Mouse (Mus musculus) embryonic facial prominence, embryonic 14.5 days (tissue): ENCODE data around the gene Fam222b. TPM values are rescaled to one million over a fixed set of nuclear protein-coding genes. Genes with fewer than 3 reads are reported as not detected.
"Not testable (repeated sequence)": the region's sequence is repeated elsewhere in the genome, so short reads cannot be mapped to it uniquely, and the experiment has no call there.

ENCODE experiments used
- ATAC-seq: fragments of 200-750 bp; cut with Nextera tagmentation; 2 replicates; pipeline ENCODE4 v1.8.0; 2017; ENCODE audit warnings: low read depth, moderate number of reproducible peaks, moderate TSS enrichment
- DNase-seq: peaks from one replicate; pipeline ENCODE4 v3.0.0-alpha.2; 2015; ENCODE audit warnings: low spot score
- H3K27ac ChIP-seq: fragments of 300-500 bp; sonication (generic); replicated peaks from 2 replicates; pipeline ENCODE4 v1.5.1; 2014; ENCODE audit warnings: low read depth, mild to moderate bottlenecking, low read length, moderate library complexity
- H3K27me3 ChIP-seq: fragments of 300-500 bp; sonication (generic); replicated peaks from 2 replicates; pipeline ENCODE4 v1.6.1; 2014; ENCODE audit warnings: low read length; ENCODE audit not compliant: control insufficient read depth, insufficient read depth
- H3K36me3 ChIP-seq: fragments of 300-500 bp; sonication (generic); 2 replicates; pipeline ENCODE4 v1.6.1; 2014; ENCODE audit warnings: low read length, mixed read lengths; ENCODE audit not compliant: control insufficient read depth, insufficient read depth
- H3K4me1 ChIP-seq: fragments of 300-500 bp; sonication (generic); 2 replicates; pipeline ENCODE4 v1.6.1; 2014; ENCODE audit warnings: antibody characterized with exemption, low read length; ENCODE audit not compliant: control insufficient read depth, insufficient read depth
- H3K4me2 ChIP-seq: fragments of 300-500 bp; sonication (generic); 2 replicates; pipeline ENCODE4 v1.6.1; 2014; ENCODE audit warnings: low read depth, mild to moderate bottlenecking, low read length, moderate library complexity, mixed read lengths
- H3K4me3 ChIP-seq: fragments of 300-500 bp; sonication (generic); 2 replicates; pipeline ENCODE4 v1.5.1; 2014; ENCODE audit warnings: low read depth, mild to moderate bottlenecking, low read length
- H3K9ac ChIP-seq: fragments of 300-500 bp; sonication (generic); 2 replicates; pipeline ENCODE4 v1.6.1; 2014; ENCODE audit warnings: low read depth, mild to moderate bottlenecking, low read length, moderate library complexity, mixed read lengths
- H3K9me3 ChIP-seq: fragments of 300-500 bp; sonication (generic); 2 replicates; pipeline ENCODE4 v1.6.1; 2016; ENCODE audit warnings: low read length; ENCODE audit not compliant: control insufficient read depth
- WGBS: fragments of 180-500 bp; shearing (Covaris S2); extraction: QIAGEN DNeasy Blood & Tissue Kit; methylation state at CpG from one replicate; pipeline ENCODE4 v1.1.7; 2014; 5-methylcytosine and 5-hydroxymethylcytosine counted together
- polyA plus RNA-seq: library from polyadenylated mRNA; unstranded; fragments of >200 nt; fragmentation: Nextera tagmentation; extraction: Ambion mirVana; gene quantifications from 2 replicates; pipeline ENCODE4 v1.2.1, GENCODE M21; 2014

Gene Fam222b
- polyA plus RNA-seq, 1 experiment from 2014 or later: 15.9 TPM

DNA sequence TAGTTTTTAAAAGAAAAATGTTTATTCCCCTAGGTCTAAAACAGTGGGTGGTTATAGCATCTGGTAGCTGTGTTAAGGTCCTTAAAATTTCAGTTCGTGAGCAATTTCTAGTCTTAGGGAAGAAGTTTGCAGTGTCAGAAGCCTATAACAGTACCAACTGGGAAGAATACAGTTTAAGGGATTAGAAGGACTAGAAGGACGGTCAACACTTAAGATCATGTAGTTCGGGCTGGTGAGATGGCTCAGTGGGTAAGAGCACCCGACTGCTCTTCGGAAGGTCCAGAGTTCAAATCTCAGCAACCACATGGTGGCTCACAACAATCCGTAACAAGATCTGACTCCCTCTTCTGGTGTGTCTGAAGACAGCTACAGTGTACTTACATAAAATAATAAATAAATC is 90.2 kb downstream of the Fam222b start:
- WGBS: 93% methylated on average over 6 of the region's 6 CpGs
- not testable (repeated sequence) for H3K4me3 ChIP-seq, H3K9ac ChIP-seq, H3K27ac ChIP-seq, ATAC-seq, H3K9me3 ChIP-seq, H3K4me2 ChIP-seq, H3K27me3 ChIP-seq, DNase-seq
- Histone ChIP-seq H3K4me1 (peaks cover 20% of the 10 kb centered on the region), H3K36me3 (peaks cover 29% of the 10 kb centered on the region)

DNA sequence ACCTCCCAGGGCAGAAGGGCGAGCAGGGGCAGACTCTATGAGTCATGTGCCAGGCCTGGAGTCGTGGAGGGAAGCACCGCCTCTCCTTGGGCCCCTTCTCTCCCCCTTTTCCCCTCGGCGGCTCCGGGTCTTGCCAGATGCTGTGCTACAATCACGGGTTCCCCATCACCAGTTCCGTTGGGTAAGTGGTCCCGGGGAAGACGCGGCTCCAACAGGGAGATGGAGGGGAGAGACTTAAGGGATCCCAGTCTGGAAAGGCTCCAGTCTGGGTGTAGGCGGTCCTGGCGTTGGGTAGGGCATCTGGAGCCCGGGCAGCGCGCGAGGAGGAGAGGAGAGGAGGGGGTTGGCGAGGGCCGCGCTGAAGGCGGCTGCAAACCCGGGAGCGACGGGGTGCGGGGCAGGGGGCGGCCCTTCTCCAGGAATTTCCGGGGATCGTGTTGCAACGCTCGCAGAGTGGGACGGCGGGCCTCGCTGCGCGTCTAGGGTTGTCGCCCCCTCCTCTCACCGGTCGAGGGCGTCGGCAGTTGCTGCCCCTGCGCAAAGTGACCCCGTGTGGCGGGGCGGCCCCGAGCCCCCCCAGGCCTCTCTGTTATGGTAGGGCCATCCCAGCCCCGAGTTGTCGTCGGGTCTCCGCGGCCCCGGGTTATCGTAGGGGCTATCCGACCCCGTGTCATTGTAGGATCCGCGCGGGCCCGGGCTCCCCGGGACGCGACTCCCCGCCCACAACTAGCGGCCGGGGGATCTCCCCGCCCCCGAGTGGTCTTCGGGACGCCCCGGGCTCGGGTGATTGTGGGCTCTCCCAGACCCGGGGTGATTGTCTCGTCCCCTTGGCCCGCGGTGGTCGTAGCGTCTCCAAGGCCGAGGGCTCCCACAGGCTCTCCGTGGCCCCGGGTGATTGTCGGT is 94.1 kb downstream of the Fam222b start, which contains the start of gene Rab34:
Rab34 (plus strand) TSS at position 100 of the 903 bp plus-strand sequence.
- Histone ChIP-seq H3K4me1 (peaks cover 20% of the 10 kb centered on the region), H3K4me2 (peak within 1 kb of the TSS; percentile 70), H3K27me3 (no peaks in the 10 kb centered on the region), H3K9me3 (no peaks in the 10 kb centered on the region), H3K4me3 (peak within 1 kb of the TSS; percentile 69), H3K27ac (peak within 1 kb of the TSS; percentile 98), H3K36me3 (peaks cover 33% of the 10 kb centered on the region), H3K9ac (peak within 1 kb of the TSS; percentile 94)
- ATAC-seq (peak; percentile 91), DNase-seq (peak; percentile 96)
- WGBS: 0% methylated on average over 38 of the region's 80 CpGs

DNA sequence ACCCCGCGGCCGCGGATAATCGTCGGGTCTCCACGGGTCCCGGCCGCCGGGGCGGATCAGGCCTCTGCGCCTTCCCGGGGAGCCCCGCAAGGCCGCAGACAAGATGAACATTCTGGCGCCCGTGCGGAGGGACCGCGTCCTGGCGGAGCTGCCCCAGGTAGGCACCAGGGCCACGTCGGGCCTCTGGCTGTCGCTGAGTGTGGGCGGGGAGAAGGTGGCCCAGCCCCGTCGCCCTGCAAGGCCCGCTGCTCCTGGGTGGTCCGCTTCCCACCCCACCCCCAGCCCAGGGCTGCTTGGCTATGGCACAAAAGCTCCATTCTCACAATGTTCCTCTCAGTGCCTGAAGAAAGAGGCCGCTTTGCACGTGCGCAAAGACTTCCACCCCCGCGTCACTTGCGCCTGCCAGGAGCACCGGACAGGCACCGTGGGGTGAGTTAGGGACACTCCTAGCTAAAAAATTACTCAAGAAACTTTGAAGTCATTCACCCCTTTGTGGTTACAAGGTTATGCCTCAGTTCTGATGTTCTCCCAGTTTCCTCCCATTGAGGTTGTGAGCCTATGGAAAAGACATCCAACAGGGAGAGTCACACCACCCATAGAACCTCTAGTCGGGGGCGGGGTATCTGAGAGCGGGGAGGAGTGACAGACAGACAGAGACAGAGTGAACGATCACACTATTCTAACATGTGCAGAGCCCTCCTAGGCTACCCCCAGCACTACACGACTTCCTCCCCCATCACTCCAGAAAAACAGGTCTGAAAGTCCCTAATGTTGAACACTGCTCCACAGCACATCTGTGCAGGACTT is 95.0 kb downstream of the Fam222b start:
- under 1% methylated on average over 35 of the region's 42 CpGs for WGBS
- peak overlapping the region; percentile 98 for H3K27ac ChIP-seq
- no peaks in the 10 kb centered on the region for H3K27me3 ChIP-seq
- peak overlapping the region; percentile 70 for H3K4me2 ChIP-seq
- peaks cover 33% of the 10 kb centered on the region for H3K36me3 ChIP-seq
- peaks cover 19% of the 10 kb centered on the region for H3K4me1 ChIP-seq
- H3K9ac ChIP-seq: peak overlapping the region; percentile 94
- H3K9me3 ChIP-seq: no peaks in the 10 kb centered on the region
- peak overlapping the region; percentile 69 for H3K4me3 ChIP-seq
- DNase-seq (peak; percentile 94), ATAC-seq (peak; percentile 83)

DNA sequence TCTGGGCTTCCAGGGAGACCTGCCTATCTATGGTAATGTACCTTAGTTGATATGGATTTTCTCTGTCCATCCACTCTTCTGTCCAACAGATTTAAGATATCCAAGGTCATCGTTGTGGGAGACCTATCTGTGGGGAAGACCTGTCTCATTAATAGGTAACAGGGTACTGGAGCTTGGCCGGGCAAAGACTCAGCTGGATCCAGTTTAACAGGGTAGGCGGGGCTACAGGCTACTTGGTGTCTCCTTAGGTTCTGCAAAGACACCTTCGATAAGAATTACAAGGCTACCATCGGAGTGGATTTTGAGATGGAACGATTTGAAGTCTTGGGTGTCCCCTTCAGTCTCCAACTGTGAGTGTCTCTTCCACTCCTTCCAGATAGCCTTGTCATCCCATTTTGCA is 95.6 kb downstream of the Fam222b start:
- no peak for DNase-seq

DNA sequence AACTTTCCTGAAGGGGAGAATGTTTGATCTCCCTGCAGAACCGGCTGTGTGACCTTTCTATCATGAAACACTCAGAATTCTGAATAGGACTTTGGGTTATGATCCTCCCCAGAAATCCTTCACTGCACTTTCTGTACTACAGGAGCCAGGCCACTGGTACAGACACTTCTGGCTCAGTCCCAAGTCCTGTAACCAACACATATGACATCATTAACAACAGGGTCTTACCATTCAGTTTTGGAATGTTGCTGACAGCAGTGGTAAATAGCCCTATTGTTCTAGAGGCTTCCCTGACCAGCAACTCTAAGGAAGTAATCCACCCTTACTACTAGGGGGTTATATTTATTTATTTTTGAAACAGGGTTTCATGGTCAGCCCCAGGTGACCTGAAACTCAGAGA is 98.7 kb downstream of the Fam222b start, which contains the start of gene Proca1:
Proca1 (plus strand) TSS at position 280 of the 400 bp plus-strand sequence.
- Histone ChIP-seq H3K4me2 (peak within 1 kb of the TSS; percentile 61), H3K9ac (0 out of 2 replicates have a peak within 1 kb of the TSS, but pooled peaks have one; percentile 44), H3K9me3 (no peaks in the 10 kb centered on the region), H3K27me3 (no peaks in the 10 kb centered on the region), H3K4me3 (peak within 1 kb of the TSS; percentile 52), H3K4me1 (peaks cover 14% of the 10 kb centered on the region), H3K27ac (no peak within 1 kb of the TSS), H3K36me3 (peaks cover 33% of the 10 kb centered on the region)
- no peak for DNase-seq
- ATAC-seq: no peak
- WGBS: 64% methylated on average over 1 of the region's 1 CpGs

More for the DNA sequence above, 95.6 kb downstream of the Fam222b start:
- Histone ChIP-seq H3K27ac (peak overlapping the region; percentile 98), H3K4me3 (peak overlapping the region; percentile 69), H3K4me1 (peaks cover 20% of the 10 kb centered on the region), H3K4me2 (peak overlapping the region; percentile 70), H3K9me3 (no peaks in the 10 kb centered on the region), H3K27me3 (no peaks in the 10 kb centered on the region), H3K36me3 (peaks cover 33% of the 10 kb centered on the region), H3K9ac (peak overlapping the region; percentile 94)
- ATAC-seq: no peak
- WGBS: 56% methylated on average over 6 of the region's 6 CpGs

DNA sequence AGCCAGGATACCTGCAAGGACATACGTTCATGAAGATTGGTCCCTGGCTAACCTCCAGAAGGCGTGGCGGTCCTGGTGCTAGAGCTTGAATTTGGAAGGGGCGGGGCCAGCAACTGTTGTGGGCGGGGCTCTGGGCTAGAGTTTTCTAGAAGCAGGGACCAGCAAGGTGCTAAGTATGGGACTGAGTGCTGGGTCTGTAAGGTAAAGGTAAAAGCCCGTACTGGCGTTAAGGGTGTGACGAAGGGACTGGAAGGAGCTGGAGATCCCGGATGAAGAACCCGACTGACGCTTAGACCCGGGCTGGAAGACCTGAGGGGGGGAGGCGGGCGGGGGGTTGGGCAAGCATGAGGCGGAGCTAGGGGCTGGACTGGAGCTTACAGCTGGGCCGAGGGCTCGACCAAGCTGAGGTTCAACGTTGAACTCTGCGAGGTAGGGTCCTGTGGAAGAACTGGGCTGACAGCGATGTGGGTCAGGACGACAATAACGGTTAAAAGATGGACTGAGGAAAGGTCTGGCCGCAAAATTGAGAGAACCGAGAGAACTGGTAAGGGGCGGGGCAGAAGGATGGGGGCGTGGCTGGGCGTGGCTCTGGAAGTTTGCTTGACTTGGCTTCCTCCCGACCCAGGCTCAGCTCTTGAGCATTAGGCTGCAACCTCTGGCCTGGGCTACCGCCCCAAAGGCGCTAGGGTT is 100.1 kb downstream of the Fam222b start:
- ATAC-seq (peak; percentile 71), DNase-seq (peak; percentile 78)
- Histone ChIP-seq H3K9ac (peak overlapping the region; percentile 44), H3K27ac (no peak overlapping the region), H3K4me3 (peak overlapping the region; percentile 52), H3K4me2 (peak overlapping the region; percentile 61), H3K9me3 (no peaks in the 10 kb centered on the region), H3K27me3 (no peaks in the 10 kb centered on the region), H3K36me3 (peaks cover 33% of the 10 kb centered on the region), H3K4me1 (peaks cover 13% of the 10 kb centered on the region)
- WGBS: 2% methylated on average over 29 of the region's 30 CpGs

DNA sequence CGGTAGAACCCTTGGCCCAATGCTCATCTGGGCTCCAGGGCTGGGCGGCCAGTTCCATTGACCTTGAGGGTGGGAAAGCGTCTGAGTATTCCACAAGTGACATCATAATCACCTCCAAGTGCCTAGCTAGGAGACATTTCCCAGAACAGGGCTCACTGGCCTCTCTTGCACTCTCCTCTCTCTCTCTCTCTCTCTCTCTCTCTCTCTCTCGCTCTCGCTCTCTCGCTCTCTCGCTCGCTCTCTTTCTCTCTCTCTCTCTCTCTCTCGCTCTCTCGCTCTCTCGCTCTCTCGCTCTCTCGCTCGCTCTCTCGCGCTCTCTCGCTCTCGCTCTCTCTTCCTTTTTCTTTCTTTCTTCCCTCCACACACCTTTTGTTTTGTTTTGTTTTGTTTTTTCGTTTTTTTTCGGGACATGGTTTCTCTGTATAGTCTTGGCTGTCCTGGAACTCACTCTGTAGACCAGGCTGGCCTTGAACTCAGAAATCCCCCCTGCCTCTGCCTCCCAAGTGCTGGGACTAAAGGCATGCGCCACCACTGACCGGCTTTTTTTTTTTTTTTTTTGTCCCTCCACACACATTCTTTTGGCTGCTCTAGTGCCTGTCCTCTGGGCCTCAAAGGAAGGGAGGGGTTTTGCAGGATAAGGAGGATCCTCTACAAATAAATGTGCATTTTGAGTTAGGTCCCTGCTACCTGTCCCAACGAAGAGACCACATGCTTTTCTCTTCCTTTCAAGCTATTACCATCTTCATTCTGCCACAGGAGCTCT is 100.8 kb downstream of the Fam222b start:
- no peak overlapping the region for H3K27ac ChIP-seq
- H3K9me3 ChIP-seq: no peaks in the 10 kb centered on the region
- H3K36me3 ChIP-seq: peaks cover 29% of the 10 kb centered on the region
- H3K27me3 ChIP-seq: no peaks in the 10 kb centered on the region
- H3K9ac ChIP-seq: peak overlapping the region; percentile 44
- peak overlapping the region; percentile 52 for H3K4me3 ChIP-seq
- peaks cover 6% of the 10 kb centered on the region; the same call in 1 of the 2 replicates for H3K4me1 ChIP-seq
- DNase-seq (no peak), ATAC-seq (no peak)
- 59% methylated on average over 23 of the region's 23 CpGs for WGBS
- H3K4me2 ChIP-seq: peak overlapping the region; percentile 61
